25 mouse cellular contexts compared by ENCODE assay signal in genomic region chr3:107714276-107714933, GRCm38 (mm10). TPM values are rescaled to one million over a fixed set of nuclear protein-coding genes. Genes with fewer than 3 reads are reported as not detected.
DNase-seq lines count a peak whose midpoint lies in the region; ATAC-seq and TF ChIP-seq lines count a peak whose summit lies in the region.
"Had no signal": no experiment of that assay in that cellular context is flagged by ENCODE, and none has a peak within 500 bp of the region (broad histone marks: within the 10 kb centered on the region; RNA-seq: fewer than 3 reads in every experiment).

No protein-coding gene starts in this region.

- TF ChIP-seq POLR2A in limb, embryonic 14.5 days (IDR thresholded peaks at IDR 0.05; ENCODE audit: borderline replicate concordance, extremely low read depth, insufficient read depth, insufficient read length), result no peak

- no peaks in the 10 kb centered on the region for H3K9me3 ChIP-seq in intestine, embryonic 14.5 days (ENCODE audit: control insufficient read depth, low read length)
- H3K9me3 ChIP-seq in intestine, postnatal 0 days (ENCODE audit: control insufficient read depth), result no peaks in the 10 kb centered on the region
- no peaks in the 10 kb centered on the region for H3K9me3 ChIP-seq in lung, embryonic 16.5 days (ENCODE audit: control insufficient read depth, low read length)
- no peaks in the 10 kb centered on the region for H3K9me3 ChIP-seq in embryonic facial prominence, embryonic 15.5 days (replicated peaks)
- no peaks in the 10 kb centered on the region for H3K9me3 ChIP-seq in limb, embryonic 14.5 days (ENCODE audit: control insufficient read depth, low read length)
- no peaks in the 10 kb centered on the region for H3K9me3 ChIP-seq in hindbrain, embryonic 13.5 days
- H3K9me3 ChIP-seq: forebrain, embryonic 15.5 days; G1E; liver, embryonic 13.5 days; neural tube, embryonic 12.5 days had no signal

- WGBS in intestine, embryonic 14.5 days, result 24% methylated on average over 5 of the region's 5 CpGs
- WGBS in intestine, postnatal 0 days, result 24% methylated on average over 5 of the region's 5 CpGs
- 28% methylated on average over 5 of the region's 5 CpGs for WGBS in lung, embryonic 16.5 days
- 37% methylated on average over 5 of the region's 5 CpGs for WGBS in embryonic facial prominence, embryonic 15.5 days
- WGBS in limb, embryonic 14.5 days, result 26% methylated on average over 5 of the region's 5 CpGs
- 65% methylated on average over 5 of the region's 5 CpGs for WGBS in hindbrain, embryonic 13.5 days

- H3K27ac ChIP-seq in intestine, embryonic 14.5 days (ENCODE audit: low read depth), result peak overlapping the region; percentile 1; the same call in 1 of the 2 replicates
- no peak overlapping the region; the same call in 1 of the 2 replicates for H3K27ac ChIP-seq in intestine, postnatal 0 days (ENCODE audit: low read depth, low read length)
- no peak overlapping the region for H3K27ac ChIP-seq in lung, embryonic 16.5 days (ENCODE audit: low read length)
- peak overlapping the region; percentile 44 for H3K27ac ChIP-seq in embryonic facial prominence, embryonic 15.5 days (replicated peaks)
- peak overlapping the region; percentile 26; the same call in 1 of the 2 replicates for H3K27ac ChIP-seq in limb, embryonic 14.5 days (replicated peaks; ENCODE audit: low read depth, low read length)
- no peak overlapping the region for H3K27ac ChIP-seq in hindbrain, embryonic 13.5 days
- H3K27ac ChIP-seq: forebrain, embryonic 15.5 days; liver, embryonic 13.5 days; neural tube, embryonic 12.5 days had no signal

- H3K27me3 ChIP-seq in intestine, embryonic 14.5 days (replicated peaks; ENCODE audit: control insufficient read depth, insufficient read depth, low read length), result no peaks in the 10 kb centered on the region
- no peaks in the 10 kb centered on the region for H3K27me3 ChIP-seq in intestine, postnatal 0 days (replicated peaks; ENCODE audit: control insufficient read depth, insufficient read depth, low read length)
- H3K27me3 ChIP-seq in lung, embryonic 16.5 days (ENCODE audit: control insufficient read depth, insufficient read depth, low read depth, low read length), result no peaks in the 10 kb centered on the region
- no peaks in the 10 kb centered on the region for H3K27me3 ChIP-seq in embryonic facial prominence, embryonic 15.5 days
- no peaks in the 10 kb centered on the region for H3K27me3 ChIP-seq in limb, embryonic 14.5 days (ENCODE audit: control insufficient read depth, insufficient read depth, low read length)
- no peaks in the 10 kb centered on the region for H3K27me3 ChIP-seq in hindbrain, embryonic 13.5 days
- H3K27me3 ChIP-seq: CH12.LX; forebrain, embryonic 15.5 days; liver, embryonic 13.5 days; neural tube, embryonic 12.5 days; Patski had no signal

- peaks cover 14% of the 10 kb centered on the region for H3K4me1 ChIP-seq in intestine, embryonic 14.5 days (replicated peaks; ENCODE audit: control insufficient read depth, insufficient read depth, low read length)
- no peaks in the 10 kb centered on the region for H3K4me1 ChIP-seq in intestine, postnatal 0 days (replicated peaks; ENCODE audit: control insufficient read depth, insufficient read depth, low read length)
- H3K4me1 ChIP-seq in lung, embryonic 16.5 days (replicated peaks; ENCODE audit: control insufficient read depth, insufficient read depth, low read length), result peaks cover 26% of the 10 kb centered on the region
- H3K4me1 ChIP-seq in embryonic facial prominence, embryonic 15.5 days, result peaks cover 7% of the 10 kb centered on the region; the same call in 1 of the 2 replicates
- peaks cover 6% of the 10 kb centered on the region; the same call in 1 of the 2 replicates for H3K4me1 ChIP-seq in limb, embryonic 14.5 days (ENCODE audit: control insufficient read depth, insufficient read depth, low read length)
- no peaks in the 10 kb centered on the region for H3K4me1 ChIP-seq in hindbrain, embryonic 13.5 days (replicated peaks)
- H3K4me1 ChIP-seq: forebrain, embryonic 15.5 days; liver, embryonic 13.5 days; neural tube, embryonic 12.5 days had no signal

- H3K4me2 ChIP-seq in intestine, embryonic 14.5 days (ENCODE audit: low read length), result no peak overlapping the region
- H3K4me2 ChIP-seq in intestine, postnatal 0 days (replicated peaks; ENCODE audit: low read depth), result no peak overlapping the region
- no peak overlapping the region for H3K4me2 ChIP-seq in lung, embryonic 16.5 days (ENCODE audit: low read depth, low read length)
- no peak overlapping the region for H3K4me2 ChIP-seq in embryonic facial prominence, embryonic 15.5 days (replicated peaks)
- no peak overlapping the region for H3K4me2 ChIP-seq in limb, embryonic 14.5 days (replicated peaks; ENCODE audit: low read depth, low read length, severe bottlenecking)
- H3K4me2 ChIP-seq in hindbrain, embryonic 13.5 days, result no peak overlapping the region
- H3K4me2 ChIP-seq: forebrain, embryonic 15.5 days; heart, embryonic 11.5 days; liver, embryonic 13.5 days; neural tube, embryonic 12.5 days had no signal

- no peak for ATAC-seq in intestine, embryonic 14.5 days (replicated peaks; ENCODE audit: low FRiP score, low TSS enrichment, low read depth)
- ATAC-seq in intestine, postnatal 0 days, result no peak
- peak; percentile 51 for ATAC-seq in lung, embryonic 16.5 days (ENCODE audit: low read depth)
- ATAC-seq in embryonic facial prominence, embryonic 15.5 days (ENCODE audit: insufficient number of reproducible peaks, low FRiP score, low TSS enrichment, low read depth), result 0 out of 2 replicates have a peak, but pooled peaks have one; percentile 51
- ATAC-seq in limb, embryonic 14.5 days (ENCODE audit: low FRiP score, low read depth), result peak; percentile 41; the same call in 1 of the 2 replicates
- ATAC-seq in hindbrain, embryonic 13.5 days (ENCODE audit: low FRiP score), result no peak
- ATAC-seq: forebrain, embryonic 15.5 days; Patski had no signal

- no peak for DNase-seq in intestine, embryonic 14.5 days (ENCODE audit: low spot score)
- no peak for DNase-seq in lung, postnatal 4 days
- peak; percentile 9 for DNase-seq in limb, embryonic 14.5 days (ENCODE audit: low spot score)
- no peak for DNase-seq in right cerebral cortex, postnatal 25 days
- DNase-seq: adrenal gland, postnatal 36 days; B cell, adult 2 months; cerebellum, adult 11 months; cerebellum, adult 9-11 months; gastrocnemius, postnatal 14 days; heart, postnatal 10 days; kidney, postnatal 14 days; liver, embryonic 13.5 days; lung, postnatal 14 days; midbrain, embryonic 14.5 days; retina, postnatal 1 day had no signal

- H3K4me3 ChIP-seq in intestine, embryonic 14.5 days (ENCODE audit: low read depth, low read length), result no peak overlapping the region
- no peak overlapping the region for H3K4me3 ChIP-seq in intestine, postnatal 0 days (ENCODE audit: low read depth, low read length)
- H3K4me3 ChIP-seq in lung, embryonic 16.5 days (ENCODE audit: low read length), result no peak overlapping the region
- no peak overlapping the region for H3K4me3 ChIP-seq in embryonic facial prominence, embryonic 15.5 days (replicated peaks)
- no peak overlapping the region for H3K4me3 ChIP-seq in limb, embryonic 14.5 days (replicated peaks; ENCODE audit: low read length)
- no peak overlapping the region for H3K4me3 ChIP-seq in hindbrain, embryonic 13.5 days
- H3K4me3 ChIP-seq: forebrain, embryonic 15.5 days; liver, embryonic 13.5 days; neural tube, embryonic 12.5 days had no signal

- TF ChIP-seq CTCF in intestine, postnatal 0 days (IDR thresholded peaks at IDR 0.05; ENCODE audit: low read depth), result no peak

- H3K9ac ChIP-seq in intestine, embryonic 14.5 days (ENCODE audit: low read length), result no peak overlapping the region
- no peak overlapping the region for H3K9ac ChIP-seq in intestine, postnatal 0 days (ENCODE audit: low read depth, low read length)
- no peak overlapping the region for H3K9ac ChIP-seq in lung, embryonic 16.5 days (ENCODE audit: low read length)
- H3K9ac ChIP-seq in embryonic facial prominence, embryonic 15.5 days, result no peak overlapping the region
- no peak overlapping the region for H3K9ac ChIP-seq in limb, embryonic 14.5 days (ENCODE audit: low read depth, low read length, severe bottlenecking)
- no peak overlapping the region for H3K9ac ChIP-seq in hindbrain, embryonic 13.5 days
- H3K9ac ChIP-seq: forebrain, embryonic 15.5 days; liver, embryonic 13.5 days; neural tube, embryonic 12.5 days had no signal

- H3K36me3 ChIP-seq in intestine, embryonic 14.5 days (ENCODE audit: control insufficient read depth, insufficient read depth, low read length), result no peaks in the 10 kb centered on the region
- no peaks in the 10 kb centered on the region for H3K36me3 ChIP-seq in intestine, postnatal 0 days (ENCODE audit: control insufficient read depth, insufficient read depth)
- no peaks in the 10 kb centered on the region for H3K36me3 ChIP-seq in lung, embryonic 16.5 days (ENCODE audit: control insufficient read depth, insufficient read depth, low read length)
- no peaks in the 10 kb centered on the region for H3K36me3 ChIP-seq in embryonic facial prominence, embryonic 15.5 days
- no peaks in the 10 kb centered on the region for H3K36me3 ChIP-seq in limb, embryonic 14.5 days (ENCODE audit: control insufficient read depth, insufficient read depth, low read length)
- no peaks in the 10 kb centered on the region for H3K36me3 ChIP-seq in hindbrain, embryonic 13.5 days
- H3K36me3 ChIP-seq: forebrain, embryonic 15.5 days; G1E; liver, embryonic 13.5 days; neural tube, embryonic 12.5 days had no signal

RNA-seq across cellular contexts. Expression of gene Ahcyl1, which starts 18.0 kb away (rescaled TPM):
- 95.0 and 104 TPM in 2 replicates for polyA plus RNA-seq in intestine, embryonic 14.5 days (2014; fragmentation: Nextera tagmentation; extraction: Ambion mirVana)
- 37.8 and 39.0 TPM in 2 replicates for polyA plus RNA-seq in intestine, postnatal 0 days (2015; fragmentation: Nextera tagmentation; extraction: Ambion mirVana)
- 71.2 and 76.3 TPM in 2 replicates for polyA plus RNA-seq in lung, embryonic 16.5 days (2015; fragmentation: Nextera tagmentation; extraction: Ambion mirVana)
- polyA plus RNA-seq in embryonic facial prominence, embryonic 15.5 days (2015; fragmentation: Nextera tagmentation; extraction: Ambion mirVana), result 81.1 and 85.2 TPM in 2 replicates
- polyA plus RNA-seq in limb, embryonic 14.5 days (2012; rRNA removed), result 142 and 143 TPM in 2 replicates
- polyA plus RNA-seq in limb, embryonic 14.5 days (2014; fragmentation: Nextera tagmentation; extraction: Ambion mirVana), result 97.1 and 110 TPM in 2 replicates
- 106 and 108 TPM in 2 replicates for polyA plus RNA-seq in hindbrain, embryonic 13.5 days (2015; fragmentation: Nextera tagmentation; extraction: Ambion mirVana)

RNA-seq across cellular contexts. Expression of gene Csf1, which starts 45.9 kb away (rescaled TPM):
- polyA plus RNA-seq in intestine, embryonic 14.5 days (2014; fragmentation: Nextera tagmentation; extraction: Ambion mirVana), result 13.3 and 13.6 TPM in 2 replicates
- polyA plus RNA-seq in intestine, postnatal 0 days (2015; fragmentation: Nextera tagmentation; extraction: Ambion mirVana), result 8.6 and 9.2 TPM in 2 replicates
- polyA plus RNA-seq in lung, embryonic 16.5 days (2015; fragmentation: Nextera tagmentation; extraction: Ambion mirVana), result 9.6 and 9.8 TPM in 2 replicates
- 18.0 and 18.5 TPM in 2 replicates for polyA plus RNA-seq in embryonic facial prominence, embryonic 15.5 days (2015; fragmentation: Nextera tagmentation; extraction: Ambion mirVana)
- 14.9 and 16.3 TPM in 2 replicates for polyA plus RNA-seq in limb, embryonic 14.5 days (2012; rRNA removed)
- 12.7 and 13.6 TPM in 2 replicates for polyA plus RNA-seq in limb, embryonic 14.5 days (2014; fragmentation: Nextera tagmentation; extraction: Ambion mirVana)
- polyA plus RNA-seq in hindbrain, embryonic 13.5 days (2015; fragmentation: Nextera tagmentation; extraction: Ambion mirVana), result 6.3 and 6.5 TPM in 2 replicates

Comparison
In these comparisons a context has a peak if more than half of its experiments do, and no peak if none do; other contexts are left out.
1. H3K27ac ChIP-seq: peak in intestine, embryonic 14.5 days (single experiment), embryonic facial prominence, embryonic 15.5 days (single experiment) and limb, embryonic 14.5 days (single experiment); none in intestine, postnatal 0 days (single experiment), lung, embryonic 16.5 days (single experiment) and hindbrain, embryonic 13.5 days (single experiment).
2. ATAC-seq: peak in lung, embryonic 16.5 days (single experiment), embryonic facial prominence, embryonic 15.5 days (single experiment) and limb, embryonic 14.5 days (single experiment); none in intestine, embryonic 14.5 days (single experiment), intestine, postnatal 0 days (single experiment) and hindbrain, embryonic 13.5 days (single experiment).